Mouse (Mus musculus): ENCODE measurements around the gene Jam2. TPM values are rescaled to one million over a fixed set of nuclear protein-coding genes. Genes with fewer than 3 reads are reported as not detected.

The Jam2 gene
- polyA plus RNA-seq, 1 experiment = 26.8 TPM

DNA sequence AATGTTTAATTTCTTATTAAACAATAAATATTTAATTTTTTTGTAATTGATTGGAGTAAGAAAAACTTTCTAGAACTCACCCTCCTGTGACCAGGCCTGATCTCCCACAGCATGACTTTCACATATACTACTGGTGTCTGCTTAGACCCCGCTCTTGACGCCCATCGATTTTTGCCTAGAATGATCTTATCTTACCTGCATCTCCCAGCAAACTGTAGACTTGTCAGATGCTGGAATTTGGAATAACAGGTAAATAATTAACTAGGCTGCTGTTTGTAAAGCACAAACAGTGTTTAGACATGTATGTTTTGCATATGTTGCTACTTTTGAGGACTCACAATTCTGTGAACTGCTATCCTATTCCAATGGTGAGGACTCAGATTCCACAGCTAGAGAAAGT, 32.3 kb downstream of the Jam2 start:
- peaks cover 15% of the 10 kb centered on the region; the same call in 1 of the 2 replicates for H3K4me1 ChIP-seq (ENCODE audit: control insufficient read depth, insufficient read depth, insufficient read length, low read length)
- no peak overlapping the region for H3K4me3 ChIP-seq (ENCODE audit: insufficient read depth, low read depth, low read length)
- no peak overlapping the region for H3K27ac ChIP-seq (replicated peaks; ENCODE audit: low read depth, low read length)

DNA sequence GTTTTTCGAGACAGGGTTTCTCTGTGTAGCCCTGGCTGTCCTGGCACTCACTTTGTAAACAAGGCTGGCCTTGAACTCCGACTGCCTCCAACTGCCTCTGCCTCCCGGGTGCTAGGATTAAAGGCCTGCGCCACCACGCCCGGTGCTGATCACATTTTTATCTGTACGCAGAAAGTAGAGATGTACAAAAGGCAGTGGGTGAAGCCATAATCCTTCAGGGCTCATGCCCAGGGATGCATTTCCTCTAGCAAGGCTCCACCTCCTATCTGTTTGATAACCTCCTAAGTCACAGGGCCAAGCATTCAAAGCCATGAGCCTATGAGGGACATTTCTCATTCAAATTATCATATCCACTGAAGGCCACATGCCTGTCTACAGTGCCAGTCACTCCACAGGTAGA, 34.0 kb downstream of the Jam2 start:
- Histone ChIP-seq H3K4me3 (ENCODE audit: insufficient read depth, low read depth, low read length) (no peak overlapping the region), H3K27ac (replicated peaks; ENCODE audit: low read depth, low read length) (peak overlapping the region; percentile 37; the same call in 1 of the 2 replicates), H3K4me1 (ENCODE audit: control insufficient read depth, insufficient read depth, insufficient read length, low read length) (peaks cover 19% of the 10 kb centered on the region; the same call in 1 of the 2 replicates)

DNA sequence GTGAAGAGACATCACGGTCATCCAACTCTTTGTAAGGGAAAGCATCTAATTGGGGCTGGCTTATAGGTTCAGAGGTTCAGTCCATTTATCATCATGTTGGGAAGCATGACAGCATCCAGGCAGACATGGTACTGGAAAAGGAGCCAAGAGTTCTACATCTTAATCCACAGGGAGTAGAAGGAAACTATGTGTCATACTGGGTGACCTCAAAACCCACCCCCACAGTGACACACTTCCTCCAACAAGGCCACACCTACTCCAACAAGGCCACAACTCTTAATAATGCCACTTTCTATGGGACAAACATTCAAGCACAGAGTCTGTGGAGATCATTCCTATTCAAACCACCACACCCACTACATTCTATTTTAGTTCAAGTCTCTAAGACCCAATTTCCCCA, 36.3 kb downstream of the Jam2 start:
- Histone ChIP-seq H3K27ac (replicated peaks; ENCODE audit: low read depth, low read length) (0 out of 2 replicates have a peak overlapping the region, but pooled peaks have one; percentile 12), H3K4me3 (ENCODE audit: insufficient read depth, low read depth, low read length) (no peak overlapping the region), H3K4me1 (ENCODE audit: control insufficient read depth, insufficient read depth, insufficient read length, low read length) (peaks cover 14% of the 10 kb centered on the region; the same call in 1 of the 2 replicates)

DNA sequence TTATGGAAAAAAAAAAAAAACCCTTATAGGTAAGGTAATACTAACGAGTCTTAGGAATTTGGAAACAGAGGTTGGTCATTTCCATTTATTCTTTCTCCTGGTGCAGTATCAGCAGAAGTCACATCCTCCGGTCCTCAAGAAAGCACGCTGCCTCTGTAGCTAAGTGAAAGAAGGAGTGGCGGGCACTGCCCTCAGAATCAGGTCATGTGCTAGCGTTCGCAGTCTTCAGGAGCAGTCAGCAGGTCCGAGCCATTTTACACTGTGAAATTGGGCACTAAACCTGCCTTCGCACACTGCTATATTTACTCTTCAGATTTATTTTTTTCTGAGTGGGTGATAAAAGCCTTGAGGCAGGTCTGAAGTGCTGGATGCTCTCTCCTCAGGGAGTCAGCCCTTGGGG, 39.9 kb downstream of the Jam2 start:
- H3K4me3 ChIP-seq (ENCODE audit: insufficient read depth, low read depth, low read length) = no peak overlapping the region
- H3K27ac ChIP-seq (replicated peaks; ENCODE audit: low read depth, low read length) = no peak overlapping the region
- peaks cover 10% of the 10 kb centered on the region; the same call in 1 of the 2 replicates for H3K4me1 ChIP-seq (ENCODE audit: control insufficient read depth, insufficient read depth, insufficient read length, low read length)

DNA sequence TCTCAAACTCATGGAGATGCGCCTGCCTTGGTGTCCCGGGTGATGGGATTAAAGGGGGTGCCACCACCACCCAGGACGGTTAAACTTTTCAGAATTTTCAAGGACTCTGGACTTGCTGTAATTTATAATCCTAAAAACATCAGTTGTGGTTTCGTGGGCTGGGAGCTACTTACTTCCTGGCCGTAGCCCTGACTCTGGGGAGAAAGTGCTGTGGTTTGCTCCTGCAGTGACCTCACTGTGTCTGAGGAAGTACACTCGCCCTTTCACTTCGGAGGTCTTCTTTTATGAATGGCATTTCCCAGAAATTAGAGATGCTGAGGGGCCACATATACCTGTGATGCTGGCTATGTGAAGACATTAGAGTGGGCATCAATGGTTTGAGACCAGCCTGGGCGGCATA, 40.6 kb downstream of the Jam2 start:
- Histone ChIP-seq H3K4me3 (ENCODE audit: insufficient read depth, low read depth, low read length) (no peak overlapping the region), H3K27ac (replicated peaks; ENCODE audit: low read depth, low read length) (0 out of 2 replicates have a peak overlapping the region, but pooled peaks have one; percentile 29), H3K4me1 (ENCODE audit: control insufficient read depth, insufficient read depth, insufficient read length, low read length) (peaks cover 7% of the 10 kb centered on the region; the same call in 1 of the 2 replicates)

DNA sequence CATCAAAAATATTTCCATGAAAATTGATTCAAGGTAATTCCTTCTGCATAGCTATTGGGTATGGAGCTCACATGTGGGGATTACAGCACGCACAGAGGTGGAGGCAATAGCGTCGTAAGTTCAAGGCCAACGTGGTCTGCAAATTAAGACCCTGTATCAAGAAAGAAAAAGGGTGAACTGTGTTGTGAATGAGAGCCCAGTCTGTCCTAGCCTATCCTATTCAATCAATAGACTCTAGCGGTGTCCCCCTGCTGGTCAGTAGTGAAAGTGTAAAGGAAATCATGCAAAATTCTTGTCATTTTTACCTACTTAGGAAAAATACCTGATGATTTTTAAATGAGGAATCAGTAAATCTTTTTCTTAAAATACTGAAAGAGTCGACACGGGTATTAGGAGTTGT, 43.5 kb downstream of the Jam2 start:
- Histone ChIP-seq H3K27ac (replicated peaks; ENCODE audit: low read depth, low read length) (no peak overlapping the region), H3K4me3 (ENCODE audit: insufficient read depth, low read depth, low read length) (no peak overlapping the region), H3K4me1 (ENCODE audit: control insufficient read depth, insufficient read depth, insufficient read length, low read length) (0 out of 2 replicates have a peak, but pooled peaks cover 2% of the 10 kb centered on the region)

DNA sequence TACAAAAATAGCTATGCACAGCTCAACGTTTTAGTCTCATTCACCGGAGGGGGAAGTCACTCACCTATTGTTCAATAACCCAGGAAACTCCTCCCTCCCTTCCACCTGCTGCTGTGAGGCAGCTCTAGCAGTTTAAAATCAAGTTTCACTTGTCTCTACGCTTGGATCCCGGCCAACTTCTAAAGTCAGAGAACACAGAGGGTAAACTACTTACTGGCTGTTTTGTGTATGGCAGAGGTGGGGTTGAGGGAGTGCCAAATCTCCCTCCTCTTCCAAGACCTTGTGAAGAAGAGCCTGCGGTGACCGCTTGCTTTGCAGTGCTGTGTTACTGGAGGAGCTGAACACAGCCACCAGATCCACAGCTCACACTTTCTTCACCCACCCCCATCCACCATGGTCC, 51.1 kb downstream of the Jam2 start:
- H3K4me1 ChIP-seq (ENCODE audit: control insufficient read depth, insufficient read depth, insufficient read length, low read length) = peaks cover 20% of the 10 kb centered on the region
- H3K27ac ChIP-seq (replicated peaks; ENCODE audit: low read depth, low read length) = peak overlapping the region; percentile 78
- H3K4me3 ChIP-seq (ENCODE audit: insufficient read depth, low read depth, low read length) = no peak overlapping the region

DNA sequence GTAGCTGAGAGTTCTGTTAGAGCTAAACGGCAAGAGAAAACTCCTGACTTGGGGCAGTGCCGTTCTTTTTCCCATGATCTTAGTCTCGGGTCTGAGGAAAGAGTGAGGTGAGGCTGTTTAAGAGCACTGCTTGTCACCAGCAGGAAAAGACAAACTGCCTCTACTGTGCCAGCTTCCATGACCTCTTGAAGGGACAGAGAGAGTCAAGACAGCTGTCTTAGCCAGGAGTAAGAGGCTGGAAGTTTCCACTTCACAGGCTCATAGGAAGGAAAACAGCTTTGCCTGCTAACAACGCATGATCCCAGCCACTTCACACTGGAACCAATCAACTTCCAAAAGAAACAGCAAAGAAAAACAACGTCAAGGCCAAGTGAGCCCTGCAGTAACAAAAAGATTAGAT, 57.8 kb downstream of the Jam2 start:
- peak overlapping the region; percentile 96 for H3K27ac ChIP-seq (replicated peaks; ENCODE audit: low read depth, low read length)
- H3K4me3 ChIP-seq (ENCODE audit: insufficient read depth, low read depth, low read length) = no peak overlapping the region
- H3K4me1 ChIP-seq (ENCODE audit: control insufficient read depth, insufficient read depth, insufficient read length, low read length) = peaks cover 11% of the 10 kb centered on the region

DNA sequence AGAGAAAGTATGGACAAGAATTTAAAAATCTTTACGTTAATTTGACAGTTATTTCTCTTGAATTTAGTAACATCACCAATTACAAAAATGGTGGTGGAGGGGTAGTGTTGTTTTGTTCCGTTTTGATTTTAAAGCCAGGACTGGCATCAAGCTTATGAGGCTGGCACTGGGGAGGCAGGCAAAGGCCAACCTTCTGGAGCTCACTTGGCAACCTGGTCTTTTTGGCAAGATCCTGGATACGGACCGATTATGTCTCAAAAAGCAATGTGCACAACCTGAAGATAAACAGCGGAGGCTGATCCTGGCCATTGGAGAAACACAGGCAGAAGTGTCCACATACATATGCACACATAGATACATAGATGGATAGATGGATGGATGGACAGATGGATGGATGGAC, 58.8 kb downstream of the Jam2 start:
- H3K27ac ChIP-seq (replicated peaks; ENCODE audit: low read depth, low read length) = no peak overlapping the region; the same call in 1 of the 2 replicates
- peaks cover 17% of the 10 kb centered on the region for H3K4me1 ChIP-seq (ENCODE audit: control insufficient read depth, insufficient read depth, insufficient read length, low read length)
- no peak overlapping the region for H3K4me3 ChIP-seq (ENCODE audit: insufficient read depth, low read depth, low read length)

DNA sequence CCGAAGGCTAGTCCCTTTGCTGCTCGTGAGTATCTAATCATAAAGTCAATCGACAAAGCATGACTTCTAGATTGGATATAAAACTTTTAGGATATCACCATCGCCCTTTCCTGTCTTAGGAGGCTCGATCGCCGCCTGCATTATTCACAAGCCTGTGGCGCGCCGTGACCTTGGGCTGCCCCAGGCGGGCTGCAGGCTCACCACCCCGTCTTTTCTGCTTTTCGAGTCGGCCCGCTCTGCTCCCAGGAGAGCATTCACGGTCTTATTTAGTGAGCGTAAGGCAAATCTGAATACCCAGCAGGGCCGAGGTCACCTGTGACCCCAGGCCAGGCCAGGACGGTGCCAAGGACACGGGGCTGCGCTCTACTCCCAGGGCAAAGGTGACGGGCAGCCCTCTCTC, 60.4 kb downstream of the Jam2 start:
- H3K27ac ChIP-seq (replicated peaks; ENCODE audit: low read depth, low read length) = peak overlapping the region; percentile 99
- H3K4me3 ChIP-seq (ENCODE audit: insufficient read depth, low read depth, low read length) = peak overlapping the region; percentile 99
- H3K4me1 ChIP-seq (ENCODE audit: control insufficient read depth, insufficient read depth, insufficient read length, low read length) = peaks cover 17% of the 10 kb centered on the region

DNA sequence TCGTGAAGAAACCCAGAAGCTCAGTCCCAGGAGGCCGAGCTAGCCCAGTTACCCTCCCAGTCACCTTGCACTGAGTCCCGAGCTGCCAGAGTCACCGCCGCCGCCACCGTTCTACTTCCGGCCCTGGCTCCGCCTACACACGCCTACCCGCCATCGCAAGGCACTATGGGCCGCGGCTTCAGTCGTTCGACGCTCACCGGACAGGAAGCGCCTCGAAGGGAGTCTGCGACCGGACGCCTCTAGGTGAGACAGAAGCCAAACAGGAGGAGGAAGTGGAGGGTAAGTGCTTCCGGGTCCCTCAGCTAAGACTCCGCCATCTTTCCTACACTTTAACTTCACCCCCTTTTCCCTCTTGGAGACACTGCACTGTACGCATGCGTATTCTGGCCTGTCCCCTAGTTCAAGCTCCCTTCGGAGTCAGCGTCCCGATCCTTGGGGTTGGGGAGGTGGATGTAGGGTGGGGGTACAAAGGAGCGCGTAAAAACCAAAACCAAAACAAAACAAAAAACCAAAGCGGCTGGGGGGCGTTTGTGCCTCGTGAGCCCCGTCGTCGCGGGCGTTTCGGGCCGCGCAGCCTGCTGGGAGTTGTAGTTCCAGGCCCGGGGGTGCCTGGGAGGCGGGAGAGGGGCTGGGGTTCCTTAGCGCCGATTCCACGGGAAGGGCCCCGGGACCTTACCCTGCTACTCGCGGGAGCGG, 61.0 kb downstream of the Jam2 start, which contains the start of gene Gabpa:
Gene Gabpa, plus strand, starts transcription at position 181 of the 696 bp plus-strand sequence.
- H3K4me3 ChIP-seq (ENCODE audit: insufficient read depth, low read depth, low read length) = peak within 1 kb of the TSS; percentile 99
- peak within 1 kb of the TSS; percentile 99 for H3K27ac ChIP-seq (replicated peaks; ENCODE audit: low read depth, low read length)
- H3K4me1 ChIP-seq (ENCODE audit: control insufficient read depth, insufficient read depth, insufficient read length, low read length) = peaks cover 13% of the 10 kb centered on the region

DNA sequence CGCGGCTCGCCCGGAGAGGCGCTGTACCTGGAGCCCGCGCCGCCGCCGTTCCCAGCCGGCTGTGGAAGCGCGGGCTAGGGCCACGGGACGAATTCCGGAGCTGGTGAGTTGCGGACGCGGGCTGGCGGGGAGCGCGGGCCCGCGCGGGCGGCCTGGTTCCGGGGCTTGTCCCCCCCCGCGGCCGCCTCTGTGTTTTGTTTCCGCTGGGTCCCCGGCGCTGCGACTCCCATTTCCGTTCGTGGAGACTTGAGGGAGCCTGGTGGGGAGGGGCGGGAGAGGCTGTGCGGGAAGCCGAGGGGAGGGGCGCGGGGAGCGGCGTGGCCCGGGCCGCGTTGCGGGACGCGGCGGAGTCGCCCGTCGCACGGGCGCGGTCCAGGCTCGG, 61.5 kb downstream of the Jam2 start, which contains the start of gene Atp5j:
Gene Atp5j, minus strand, starts transcription at position 185 of the 382 bp plus-strand sequence.
- peak within 1 kb of the TSS; percentile 99 for H3K27ac ChIP-seq (replicated peaks; ENCODE audit: low read depth, low read length)
- peak within 1 kb of the TSS; percentile 99 for H3K4me3 ChIP-seq (ENCODE audit: insufficient read depth, low read depth, low read length)
- peaks cover 13% of the 10 kb centered on the region for H3K4me1 ChIP-seq (ENCODE audit: control insufficient read depth, insufficient read depth, insufficient read length, low read length)

DNA sequence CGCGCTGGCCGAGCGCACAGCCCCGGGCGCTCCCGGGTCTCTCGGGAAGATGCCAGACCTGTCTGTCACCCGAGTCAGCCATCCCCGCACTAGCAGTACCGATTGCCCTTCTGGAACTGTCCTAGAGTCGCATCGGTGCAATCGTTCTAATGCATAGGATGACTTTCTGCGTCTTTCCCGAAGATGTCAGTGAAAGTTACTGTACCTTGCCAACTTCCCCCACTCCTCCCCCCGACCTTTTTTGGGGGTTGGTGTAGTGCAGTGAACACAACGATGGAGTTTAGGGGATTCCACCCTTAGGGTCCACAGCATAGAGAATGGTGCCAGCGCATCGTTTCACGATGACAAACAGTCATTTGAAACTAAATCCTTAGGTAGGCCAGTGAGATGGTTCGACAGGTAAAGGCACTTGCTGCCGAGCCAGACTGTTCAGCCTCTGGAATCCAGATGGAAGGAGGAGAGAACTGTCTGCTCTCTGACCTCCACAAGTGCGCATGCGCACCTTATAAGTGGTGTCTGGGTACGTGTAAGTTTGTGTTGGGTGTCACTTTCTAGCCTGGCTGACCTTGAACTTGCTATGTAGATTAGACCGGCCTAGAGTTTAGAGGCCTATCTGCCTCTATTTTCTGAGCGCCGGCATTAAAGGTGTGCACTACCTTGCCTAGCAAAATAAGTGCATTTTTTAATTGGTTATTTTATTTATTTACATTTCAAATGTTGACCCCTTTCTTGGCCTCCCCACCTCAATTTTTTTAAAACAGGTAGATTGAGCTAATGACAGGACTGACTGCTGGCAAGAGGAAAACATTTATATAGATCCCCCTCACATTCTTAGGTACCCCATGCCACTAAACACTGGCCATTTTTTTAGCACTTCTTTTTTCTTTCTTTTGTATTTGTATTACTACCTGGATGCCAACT, 62.2 kb downstream of the Jam2 start:
- peak overlapping the region; percentile 99 for H3K4me3 ChIP-seq (ENCODE audit: insufficient read depth, low read depth, low read length)
- peaks cover 13% of the 10 kb centered on the region for H3K4me1 ChIP-seq (ENCODE audit: control insufficient read depth, insufficient read depth, insufficient read length, low read length)
- H3K27ac ChIP-seq (replicated peaks; ENCODE audit: low read depth, low read length) = peak overlapping the region; percentile 96

DNA sequence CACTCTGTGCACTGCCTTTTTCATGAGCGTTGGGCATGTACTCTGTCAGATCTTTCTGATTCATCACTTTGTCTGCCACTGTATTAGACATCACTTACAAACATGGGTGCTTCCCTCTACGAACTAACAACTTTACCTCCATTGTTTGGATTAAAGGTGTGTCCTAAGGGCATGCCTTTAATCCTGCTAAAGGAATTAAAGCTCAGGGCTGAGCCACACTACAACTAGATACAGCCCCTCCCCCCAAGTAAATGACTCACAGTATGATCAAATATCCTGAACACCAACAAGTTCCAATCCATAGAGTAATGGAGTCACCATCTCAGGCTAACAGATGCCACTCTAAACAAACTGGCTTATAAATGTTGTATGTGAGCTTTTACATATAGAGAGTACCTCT, 64.7 kb downstream of the Jam2 start:
- Histone ChIP-seq H3K4me3 (ENCODE audit: insufficient read depth, low read depth, low read length) (no peak overlapping the region), H3K4me1 (ENCODE audit: control insufficient read depth, insufficient read depth, insufficient read length, low read length) (0 out of 2 replicates have a peak, but pooled peaks cover 6% of the 10 kb centered on the region), H3K27ac (replicated peaks; ENCODE audit: low read depth, low read length) (no peak overlapping the region)

DNA sequence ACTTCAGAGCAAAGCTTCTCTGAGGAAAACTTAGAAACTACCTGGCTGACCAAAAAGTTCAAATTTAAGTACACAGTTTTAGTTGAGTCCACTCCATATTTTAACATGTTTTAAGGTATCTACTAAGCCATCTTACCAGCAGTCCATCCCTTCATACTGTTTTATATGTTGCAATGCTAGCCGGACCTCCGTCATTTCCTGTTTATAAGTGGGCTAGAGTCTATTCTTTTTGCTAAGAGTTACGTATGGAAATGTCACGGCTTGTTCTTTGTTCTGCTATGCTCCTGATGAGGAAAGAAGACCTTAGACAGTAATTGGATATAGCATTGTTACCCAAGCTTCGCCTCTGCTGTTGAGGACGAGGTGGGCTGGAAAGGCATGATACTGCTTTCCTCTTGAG, 79.6 kb downstream of the Jam2 start:
- Histone ChIP-seq H3K4me3 (ENCODE audit: insufficient read depth, low read depth, low read length) (no peak overlapping the region), H3K27ac (replicated peaks; ENCODE audit: low read depth, low read length) (no peak overlapping the region), H3K4me1 (ENCODE audit: control insufficient read depth, insufficient read depth, insufficient read length, low read length) (no peaks in the 10 kb centered on the region)
